Mouse (Mus musculus): ENCODE data around the gene Eif4g3.

The Eif4g3 gene

GRCm38 (mm10) chr4:138138219-138138618 is 145.4 kb downstream of the Eif4g3 start:
- POLR2A ChIA-PET: no interaction called here
- CTCF ChIA-PET: no interaction called here

GRCm38 (mm10) chr4:138141358-138141757 is 148.5 kb downstream of the Eif4g3 start:
- POLR2A ChIA-PET: interaction anchor here in 1 of 4 experiments (0.7 to 1.1 kb wide), 2 partner anchors 22 to 255 kb away, joined by 3 to 4 read pairs; no protein-coding TSS in a partner anchor
- CTCF ChIA-PET: interaction anchor here in 2 of 4 experiments (0.7 to 1.6 kb wide), 3 partner anchors 12 to 22 kb away, joined by 3 to 8 read pairs (median 3); no protein-coding TSS in a partner anchor

DNA sequence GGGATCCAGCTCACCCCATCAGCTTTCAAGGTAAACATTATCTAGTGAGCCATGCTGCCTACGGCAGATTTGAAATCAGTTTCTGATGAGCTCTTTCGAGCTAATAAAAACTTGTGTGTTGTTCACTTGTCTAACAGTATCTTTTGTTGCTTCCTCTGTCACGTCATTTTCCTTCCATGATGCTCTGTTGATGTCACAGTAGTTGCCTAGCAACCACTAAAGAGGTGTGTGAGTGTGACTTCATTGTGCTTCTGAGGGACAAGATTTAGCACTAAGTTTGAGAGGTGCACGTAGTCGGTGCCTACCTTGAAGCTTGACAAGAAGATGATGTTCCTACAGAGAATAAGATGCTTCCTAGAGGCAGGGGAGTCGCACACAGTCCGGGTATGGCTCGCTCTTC is 154.4 kb downstream of the Eif4g3 start:
- ChIA-PET CTCF (interaction anchor here in 2 of 4 experiments (1.2 to 1.5 kb wide), 2 partner anchors 7 to 39 kb away, joined by 4 read pairs; no protein-coding TSS in a partner anchor), POLR2A (interaction anchor here in 1 of 4 experiments (0.5 kb wide), 1 partner anchor 612 kb away, joined by 12 read pairs; no protein-coding TSS in a partner anchor)

- ChIA-PET CTCF (interaction anchor here in 2 of 4 experiments (0.8 to 2.2 kb wide), 2 partner anchors 20 to 186 kb away, joined by 4 to 6 read pairs; no protein-coding TSS in a partner anchor), POLR2A (interaction anchor here in 1 of 4 experiments (0.7 kb wide), 1 partner anchor 86 kb away, joined by 4 read pairs; no protein-coding TSS in a partner anchor)
These were observed 157.2 kb downstream of the Eif4g3 start for GRCm38 (mm10) chr4:138149977-138150376.

- CTCF ChIA-PET: interaction anchor here in 3 of 4 experiments (0.5 to 2.2 kb wide), 6 partner anchors 9 to 645 kb away, joined by 3 to 6 read pairs (median 4); no protein-coding TSS in a partner anchor
- POLR2A ChIA-PET: interaction anchor here in 1 of 4 experiments (0.9 to 1.3 kb wide), 2 partner anchors 22 to 186 kb away, joined by 3 read pairs; no protein-coding TSS in a partner anchor
These were observed 158.4 kb downstream of the Eif4g3 start for GRCm38 (mm10) chr4:138151226-138151625.

- ChIA-PET CTCF (interaction anchor here (0.5 to 2.4 kb wide), 64 partner anchors 7 to 866 kb away, joined by 3 to 15 read pairs (median 4); partner anchors contain the start of genes Ddost (in 1 of the 4), Hp1bp3 (in 1 of the 4) and Kif17 (in 1 of the 4)), POLR2A (interaction anchor here (0.5 to 1.1 kb wide), 4 partner anchors 10 to 464 kb away, joined by 3 to 7 read pairs (median 4); no protein-coding TSS in a partner anchor)
These were observed 161.2 kb downstream of the Eif4g3 start for GRCm38 (mm10) chr4:138153980-138154379.

GRCm38 (mm10) chr4:138160918-138161317 is 168.1 kb downstream of the Eif4g3 start:
- POLR2A ChIA-PET: interaction anchor here in 1 of 4 experiments (0.6 kb wide), 1 partner anchor 12 kb away, joined by 7 read pairs; no protein-coding TSS in a partner anchor
- CTCF ChIA-PET: interaction anchor here in 1 of 4 experiments (0.6 kb wide), 1 partner anchor 1315 kb away, joined by 3 read pairs; no protein-coding TSS in a partner anchor

- CTCF ChIA-PET: interaction anchor here in 3 of 4 experiments (0.6 to 1.5 kb wide), 3 partner anchors 121 to 393 kb away, joined by 3 to 11 read pairs (median 4); no protein-coding TSS in a partner anchor
- POLR2A ChIA-PET: interaction anchor here in 1 of 4 experiments (0.6 kb wide), 1 partner anchor 11 kb away, joined by 7 read pairs; no protein-coding TSS in a partner anchor
These were observed 168.7 kb downstream of the Eif4g3 start for GRCm38 (mm10) chr4:138161550-138161949.

- POLR2A ChIA-PET: interaction anchor here in 2 of 4 experiments (0.5 to 1.4 kb wide), 4 partner anchors 9 to 630 kb away, joined by 3 to 6 read pairs (median 4); no protein-coding TSS in a partner anchor
- CTCF ChIA-PET: interaction anchor here (0.5 to 2.7 kb wide), 7 partner anchors 10 to 751 kb away, joined by 3 to 12 read pairs (median 6); no protein-coding TSS in a partner anchor
These were observed 171.0 kb downstream of the Eif4g3 start for GRCm38 (mm10) chr4:138163836-138164235.

DNA sequence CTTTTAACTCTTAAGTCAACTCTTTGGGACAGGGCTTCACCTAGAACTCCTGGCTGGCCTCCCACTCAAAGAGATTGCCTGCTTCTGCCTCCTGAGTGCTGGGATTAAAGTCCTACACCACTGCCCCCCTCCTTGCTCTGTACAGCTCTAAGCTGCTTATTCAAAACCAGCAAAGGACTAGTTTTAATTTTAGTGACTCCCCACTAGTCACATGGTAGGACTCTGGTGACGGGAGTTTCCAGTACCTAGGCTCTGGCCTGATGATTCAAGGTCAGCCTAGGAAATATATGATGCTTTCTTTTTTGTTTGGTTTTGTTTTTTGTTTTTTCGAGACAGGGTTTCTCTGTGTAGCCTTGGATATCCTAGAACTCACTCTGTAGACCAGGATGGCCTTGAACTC is 172.0 kb downstream of the Eif4g3 start:
- ChIA-PET POLR2A (interaction anchor here in 1 of 4 experiments (1.4 kb wide), 1 partner anchor 47 kb away, joined by 3 read pairs; no protein-coding TSS in a partner anchor), CTCF (interaction anchor here in 2 of 4 experiments (0.9 to 2.0 kb wide), 2 partner anchors 10 to 11 kb away, joined by 3 to 8 read pairs; no protein-coding TSS in a partner anchor)

GRCm38 (mm10) chr4:138166519-138166918 is 173.7 kb downstream of the Eif4g3 start:
- ChIA-PET CTCF (interaction anchor here in 2 of 4 experiments (0.6 to 1.9 kb wide), 3 partner anchors 12 to 198 kb away, joined by 3 to 6 read pairs (median 4); no protein-coding TSS in a partner anchor), POLR2A (interaction anchor here in 1 of 4 experiments (0.9 kb wide), 1 partner anchor 203 kb away, joined by 4 read pairs; no protein-coding TSS in a partner anchor)

DNA sequence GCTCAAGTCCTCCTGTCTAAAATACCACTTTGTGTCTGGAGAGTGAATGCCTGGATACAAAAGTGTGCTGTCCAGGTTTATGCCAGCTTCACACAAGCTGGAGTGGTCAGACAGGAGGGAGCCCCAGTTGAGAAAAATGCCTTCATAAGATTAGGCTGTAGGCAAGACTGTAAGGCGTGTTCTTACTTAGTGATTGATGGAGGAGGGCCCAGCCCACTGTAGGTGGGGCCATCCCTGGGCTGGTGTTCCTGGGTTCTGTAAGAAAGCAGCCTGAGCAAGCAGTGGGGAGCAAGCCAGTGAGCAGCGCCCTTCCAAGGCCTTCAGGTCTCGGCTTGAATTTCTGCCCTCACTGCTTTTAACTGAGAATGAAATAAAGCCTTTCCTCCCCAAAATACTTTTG is 175.3 kb downstream of the Eif4g3 start:
- ChIA-PET POLR2A (no interaction called here), CTCF (no interaction called here)

DNA sequence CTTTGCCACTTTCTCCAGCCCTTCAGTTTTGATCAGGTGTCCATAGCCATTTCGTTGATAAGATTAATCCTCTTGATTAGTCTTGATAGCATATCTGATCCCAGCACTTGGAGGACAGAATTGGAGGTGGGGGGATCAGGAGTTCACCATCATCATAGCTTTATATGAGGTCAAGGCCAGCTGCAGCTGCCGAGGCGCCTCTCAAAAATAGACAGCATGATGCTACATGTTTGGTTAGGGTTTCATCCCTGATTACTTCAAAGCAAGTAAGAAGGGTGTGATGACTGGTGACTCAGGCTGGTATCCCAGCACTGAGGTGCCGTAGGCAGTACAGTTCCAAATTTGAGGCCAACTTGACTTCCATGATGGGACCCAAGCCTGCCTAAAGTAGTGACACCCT is 176.6 kb downstream of the Eif4g3 start:
- CTCF ChIA-PET: interaction anchor here in 3 of 4 experiments (0.5 to 1.2 kb wide), 3 partner anchors 15 to 206 kb away, joined by 3 to 7 read pairs (median 4); no protein-coding TSS in a partner anchor

DNA sequence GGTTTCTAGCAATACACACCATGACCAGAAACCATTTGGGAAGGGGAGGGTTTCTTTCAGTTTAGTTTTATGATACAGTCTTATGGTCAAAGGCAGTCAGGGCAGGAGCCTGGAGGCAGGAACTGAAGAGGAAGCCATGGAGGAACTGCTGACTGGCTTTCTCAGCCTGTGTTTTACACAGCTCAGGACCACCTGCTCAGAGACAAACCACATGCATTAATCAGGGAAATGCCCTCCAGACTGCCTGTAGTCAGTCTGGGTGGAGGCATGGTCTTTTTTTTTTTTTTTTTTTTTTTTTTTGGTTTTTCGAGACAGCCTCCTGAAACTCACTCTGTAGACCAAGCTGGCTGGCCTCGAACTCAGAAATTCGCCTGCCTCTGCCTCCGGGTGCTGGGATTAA is 179.9 kb downstream of the Eif4g3 start:
- ChIA-PET CTCF (interaction anchor here (0.5 to 1.3 kb wide), 7 partner anchors 13 to 773 kb away, joined by 3 to 7 read pairs (median 4); no protein-coding TSS in a partner anchor), POLR2A (interaction anchor here in 2 of 4 experiments (0.6 to 0.9 kb wide), 3 partner anchors 12 to 848 kb away, joined by 3 to 7 read pairs (median 7); no protein-coding TSS in a partner anchor)

More for the DNA sequence above, 176.6 kb downstream of the Eif4g3 start:
- POLR2A ChIA-PET: interaction anchor here in 1 of 4 experiments (0.6 kb wide), 1 partner anchor 8 kb away, joined by 3 read pairs; no protein-coding TSS in a partner anchor

DNA sequence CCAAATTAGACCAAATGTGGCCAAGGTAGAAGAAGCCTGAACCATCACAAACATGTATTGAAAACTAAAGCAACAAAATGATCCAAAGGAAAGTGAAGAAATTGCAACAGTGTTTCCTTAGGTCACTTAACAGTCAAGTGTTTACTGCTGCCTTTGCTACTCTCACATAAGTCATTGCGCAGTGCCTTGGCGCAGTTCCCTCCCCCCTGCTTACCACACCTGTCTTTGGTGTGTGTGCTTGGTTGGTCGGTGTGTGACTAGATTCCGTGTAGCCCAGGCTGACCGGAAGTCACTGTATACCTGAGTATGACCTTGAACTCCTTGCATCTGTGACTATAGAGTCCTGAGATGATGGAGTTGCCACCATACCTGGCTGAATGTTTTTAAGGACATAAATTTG is 186.6 kb downstream of the Eif4g3 start:
- ChIA-PET POLR2A (no interaction called here), CTCF (no interaction called here)

DNA sequence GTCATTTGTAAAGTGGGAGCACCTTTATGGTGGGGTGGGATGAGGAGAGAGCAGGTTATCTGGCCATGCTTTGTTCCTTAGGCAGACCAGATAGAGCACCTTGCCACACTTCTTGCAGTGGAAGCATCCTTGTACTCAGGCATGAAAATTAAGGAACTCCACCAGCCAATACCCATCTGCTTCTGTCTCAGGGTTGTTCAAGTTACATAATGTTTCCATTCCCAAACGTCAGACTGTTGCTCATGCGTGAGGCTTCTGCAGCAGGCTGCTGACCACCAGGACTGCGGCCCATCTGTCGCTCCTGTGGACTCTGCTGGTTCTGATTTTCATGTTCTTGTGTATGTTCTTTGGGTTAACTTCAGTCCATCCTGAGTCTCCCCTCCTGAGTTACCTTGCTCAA is 187.9 kb downstream of the Eif4g3 start:
- POLR2A ChIA-PET: no interaction called here
- CTCF ChIA-PET: no interaction called here

GRCm38 (mm10) chr4:138184056-138184455 is 191.2 kb downstream of the Eif4g3 start:
- ChIA-PET CTCF (no interaction called here), POLR2A (interaction anchor here in 1 of 4 experiments (1.2 kb wide), 1 partner anchor 216 kb away, joined by 3 read pairs; no protein-coding TSS in a partner anchor)

GRCm38 (mm10) chr4:138184573-138184981 is 191.8 kb downstream of the Eif4g3 start:
- POLR2A ChIA-PET: no interaction called here
- CTCF ChIA-PET: no interaction called here

DNA sequence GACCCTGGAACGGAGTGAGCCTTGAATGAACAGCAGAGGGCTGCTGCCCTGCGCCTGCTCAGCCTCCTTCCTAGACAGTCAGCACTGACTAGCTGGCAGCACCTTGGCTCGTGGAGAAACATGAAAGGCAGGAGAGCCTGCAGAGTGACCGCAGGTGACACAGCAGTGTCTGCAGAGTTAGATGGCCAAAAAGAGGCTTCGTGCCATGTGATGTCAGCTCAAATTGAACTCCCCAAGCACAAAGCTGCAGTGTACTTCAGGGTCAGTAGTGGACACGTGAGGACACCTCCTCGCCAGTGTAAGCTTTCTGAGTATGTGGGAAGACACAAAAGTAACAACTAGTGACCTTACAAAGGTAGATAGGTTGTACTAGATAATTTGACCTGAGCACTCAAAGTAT is 193.1 kb downstream of the Eif4g3 start:
- ChIA-PET POLR2A (interaction anchor here in 1 of 4 experiments (1.1 kb wide), 1 partner anchor 10 kb away, joined by 3 read pairs; no protein-coding TSS in a partner anchor), CTCF (interaction anchor here in 1 of 4 experiments (0.6 kb wide), 1 partner anchor 13 kb away, joined by 4 read pairs; no protein-coding TSS in a partner anchor)

All from embryonic stem cell, embryonic (primary cell).